Mouse (Mus musculus) ovary, postnatal 10 days (tissue): ENCODE measurements around the gene Pik3r5.

ENCODE experiments used
- DNase-seq: peaks from one replicate; pipeline ENCODE4 v3.0.0; 2022; ENCODE audit warnings: low spot score

Pik3r5 gene

DNA sequence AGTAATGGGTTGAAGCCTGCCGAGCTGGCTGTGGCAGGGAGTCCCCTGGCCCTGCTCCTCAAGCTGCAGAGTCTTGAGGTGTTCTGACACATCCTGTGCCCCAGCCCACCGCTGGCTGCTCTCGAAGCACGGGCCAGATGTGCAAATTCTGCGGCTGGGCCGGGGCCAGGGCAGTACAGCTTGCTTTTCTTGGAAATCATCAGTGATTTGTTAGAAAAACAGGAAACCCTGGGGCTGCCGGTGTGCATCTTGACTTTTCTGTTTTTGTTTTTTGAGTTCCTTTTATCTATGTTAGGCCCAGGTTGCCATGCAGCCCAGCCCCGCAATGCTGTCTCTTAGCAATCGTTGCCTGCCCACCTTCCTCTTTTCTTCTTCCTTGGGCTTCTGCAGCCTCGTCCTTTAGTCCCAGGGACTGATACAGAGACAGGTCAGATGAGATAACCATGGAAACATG lies 19.4 kb downstream of the Pik3r5 start:
- DNase-seq, result no peak

- no peak for DNase-seq
Measured at GRCm38 (mm10) chr11:68451747-68452405, 20.0 kb downstream of the Pik3r5 start.

GRCm38 (mm10) chr11:68452740-68453139 lies 20.8 kb downstream of the Pik3r5 start:
- DNase-seq, result no peak

DNA sequence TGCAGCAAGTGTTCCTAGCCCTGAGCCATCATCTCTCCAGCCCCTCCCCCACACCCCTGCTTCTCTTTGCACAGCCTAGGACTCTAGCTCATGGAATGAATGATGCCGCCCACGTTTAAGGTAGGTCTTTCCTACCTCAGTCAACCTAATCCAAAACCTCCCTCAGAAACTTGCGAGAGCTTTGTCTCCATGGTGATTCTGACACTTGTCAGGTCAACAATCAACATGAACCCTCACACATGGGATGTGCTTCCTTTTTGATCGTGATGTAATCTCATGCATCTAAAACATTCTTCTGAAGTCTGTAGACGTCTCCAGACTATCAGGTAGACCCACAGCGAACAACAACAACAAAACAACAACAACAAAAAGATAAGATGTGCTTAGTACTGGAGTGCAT lies 21.4 kb downstream of the Pik3r5 start:
- no peak for DNase-seq

- no peak for DNase-seq
Measured at GRCm38 (mm10) chr11:68458086-68458485, 26.2 kb downstream of the Pik3r5 start.

GRCm38 (mm10) chr11:68459021-68459420 lies 27.1 kb downstream of the Pik3r5 start:
- DNase-seq, result no peak

DNA sequence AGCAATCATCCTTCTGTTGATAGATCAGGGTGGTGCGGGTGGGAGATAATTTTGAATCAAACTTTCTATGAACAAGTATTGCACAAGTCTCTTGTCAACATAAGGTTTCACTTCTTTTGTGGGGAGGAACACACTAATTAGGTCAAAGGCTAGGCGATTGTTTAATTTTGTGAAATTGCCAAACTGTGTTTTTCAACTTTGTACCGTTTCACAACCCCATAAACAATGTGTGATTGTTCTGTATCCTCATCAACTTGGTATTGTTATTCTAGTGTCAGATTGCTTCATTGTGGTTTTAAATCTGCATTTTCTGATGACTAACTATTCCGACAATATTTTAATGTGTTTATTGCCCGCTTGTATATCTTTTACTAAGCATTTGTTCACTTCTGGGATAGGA lies 27.6 kb downstream of the Pik3r5 start:
- DNase-seq, result no peak

DNA sequence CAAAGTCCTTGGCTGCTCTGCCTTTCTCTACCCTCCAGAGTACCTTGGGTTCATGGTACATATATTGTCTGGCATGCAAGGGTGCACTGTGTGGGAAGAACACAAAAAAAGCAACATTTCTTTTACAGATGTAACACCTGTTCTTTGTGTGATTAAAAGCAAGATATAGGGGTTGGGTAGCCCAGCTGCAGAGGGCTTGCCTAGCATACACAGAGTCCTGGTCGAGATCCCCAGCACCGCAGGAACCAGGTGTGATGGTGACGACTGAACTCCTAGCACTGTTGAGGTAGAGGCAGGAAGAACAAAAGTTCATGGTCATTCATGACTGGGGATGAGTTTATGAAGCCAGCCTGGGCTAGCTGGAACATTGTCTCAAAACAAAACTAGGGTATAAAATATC lies 30.8 kb downstream of the Pik3r5 start:
- no peak for DNase-seq

GRCm38 (mm10) chr11:68464260-68464659 lies 32.3 kb downstream of the Pik3r5 start:
- no peak for DNase-seq

- no peak for DNase-seq
Measured at GRCm38 (mm10) chr11:68465090-68465489, 33.2 kb downstream of the Pik3r5 start.

DNA sequence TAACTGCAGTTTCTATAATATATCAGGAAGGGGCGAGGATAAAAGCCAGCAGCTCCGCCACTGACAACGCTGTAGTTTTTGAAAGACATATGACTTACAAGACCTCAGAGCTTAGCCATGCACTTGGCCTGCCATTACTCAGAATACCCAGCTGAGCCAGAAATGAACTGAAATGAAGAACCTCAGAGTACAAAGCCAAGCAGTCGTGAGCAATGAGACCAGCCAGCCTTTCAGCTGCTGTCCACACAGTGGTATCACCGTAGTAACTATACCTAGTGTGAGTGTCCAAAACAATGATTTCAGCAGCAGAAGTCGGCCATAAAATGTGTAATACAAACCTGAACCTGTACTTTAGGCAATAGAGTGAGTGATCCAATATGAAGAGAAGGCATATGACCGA lies 35.5 kb downstream of the Pik3r5 start:
- DNase-seq, result no peak

- no peak for DNase-seq
Measured at GRCm38 (mm10) chr11:68467962-68468612, 36.2 kb downstream of the Pik3r5 start.

GRCm38 (mm10) chr11:68468886-68469285 lies 37.0 kb downstream of the Pik3r5 start:
- DNase-seq, result no peak

- no peak for DNase-seq
Measured at GRCm38 (mm10) chr11:68472162-68472849, 40.4 kb downstream of the Pik3r5 start.

- DNase-seq, result no peak
Measured at GRCm38 (mm10) chr11:68474600-68474999, 42.7 kb downstream of the Pik3r5 start.

DNA sequence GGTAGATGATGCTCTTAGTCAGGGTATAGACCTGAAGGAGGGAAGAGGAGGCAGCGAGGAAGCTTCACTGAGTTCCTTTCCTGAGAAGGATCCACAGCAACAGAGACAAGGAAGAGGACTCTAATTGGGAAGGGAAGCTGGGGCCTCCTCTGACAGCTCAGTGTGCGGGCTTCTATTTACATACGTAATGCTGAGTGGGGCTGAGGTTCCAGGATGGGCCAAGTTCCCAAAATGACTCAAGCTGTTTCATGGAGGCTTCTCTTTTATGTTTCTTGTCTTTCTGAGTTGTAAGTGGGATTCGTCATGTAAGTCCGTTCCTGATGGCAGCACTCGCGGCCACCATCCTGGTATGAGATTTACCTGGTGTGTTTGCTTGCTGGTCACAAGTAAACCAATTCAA lies 43.8 kb downstream of the Pik3r5 start:
- no peak for DNase-seq

- DNase-seq, result no peak
Measured at GRCm38 (mm10) chr11:68477661-68478060, 45.7 kb downstream of the Pik3r5 start.

- DNase-seq, result no peak
Measured at GRCm38 (mm10) chr11:68478574-68478981, 46.7 kb downstream of the Pik3r5 start.

DNA sequence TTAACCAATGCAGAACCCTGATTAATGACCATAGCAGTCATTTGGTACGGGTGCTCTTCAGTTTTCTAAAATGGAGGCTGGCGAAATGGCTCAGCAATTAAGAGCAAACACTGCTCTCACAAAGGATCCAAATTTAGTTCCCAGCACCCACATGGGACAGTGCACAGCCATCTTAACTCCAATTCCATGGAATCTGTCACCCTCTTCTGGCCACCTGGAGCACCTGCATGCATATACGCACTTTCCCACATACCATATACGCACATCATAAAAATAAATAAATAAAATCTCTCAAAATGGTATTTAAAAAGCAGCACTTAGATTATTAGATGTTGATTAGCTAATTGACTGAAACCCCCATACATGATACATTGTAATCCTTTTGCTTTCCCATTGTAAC lies 48.7 kb downstream of the Pik3r5 start:
- no peak for DNase-seq

- DNase-seq, result no peak
Measured at GRCm38 (mm10) chr11:68482001-68482400, 50.1 kb downstream of the Pik3r5 start.

DNA sequence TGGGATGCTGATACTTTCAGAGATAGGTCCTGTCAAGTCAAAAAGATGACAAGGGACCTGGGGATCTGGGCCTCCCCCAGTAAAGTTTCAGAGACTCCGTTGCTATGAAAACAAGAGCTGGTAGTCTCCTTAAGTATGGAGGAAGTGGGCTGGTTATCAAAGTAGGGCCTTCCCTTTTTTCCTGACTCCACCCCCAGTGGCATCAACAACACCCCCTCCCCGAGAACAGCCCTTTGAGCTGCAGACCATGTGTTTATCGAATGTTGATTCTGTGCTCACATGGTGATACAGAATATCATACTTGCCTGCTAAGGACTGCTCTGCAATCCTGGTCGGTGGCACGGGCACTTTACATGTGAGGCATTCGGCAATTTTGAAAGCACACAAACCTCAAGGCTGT lies 51.3 kb downstream of the Pik3r5 start:
- no peak for DNase-seq

DNA sequence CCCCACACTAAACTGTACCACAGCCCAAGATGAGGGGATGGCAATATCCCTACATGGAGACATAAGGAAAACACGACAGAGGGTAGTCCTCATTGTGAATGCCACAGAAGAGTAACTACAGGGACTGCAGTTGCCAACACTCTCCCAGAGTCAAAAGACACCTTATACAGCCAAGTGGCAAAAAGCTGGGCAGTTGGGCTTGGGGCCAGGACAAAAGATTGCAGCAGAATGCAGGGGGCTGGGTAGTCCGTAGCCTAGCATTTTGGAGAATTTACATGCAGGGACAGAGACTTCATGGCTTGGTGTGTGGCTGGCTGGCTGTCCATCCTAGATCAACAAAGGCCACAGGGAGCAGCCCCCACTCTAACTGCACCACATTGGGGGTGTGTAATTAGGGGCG lies 52.5 kb downstream of the Pik3r5 start:
- no peak for DNase-seq

- no peak for DNase-seq
Measured at GRCm38 (mm10) chr11:68485206-68485942, 53.5 kb downstream of the Pik3r5 start.
